Mouse (Mus musculus) forelimb bud, embryonic 11.5 days (tissue): ENCODE measurements around the gene Mum1.

ENCODE experiments used
- DNase-seq: peaks from one replicate; pipeline ENCODE4 v3.0.0-alpha.2; 2012; ENCODE audit warnings: low read depth, low spot score

Mum1 gene

DNA sequence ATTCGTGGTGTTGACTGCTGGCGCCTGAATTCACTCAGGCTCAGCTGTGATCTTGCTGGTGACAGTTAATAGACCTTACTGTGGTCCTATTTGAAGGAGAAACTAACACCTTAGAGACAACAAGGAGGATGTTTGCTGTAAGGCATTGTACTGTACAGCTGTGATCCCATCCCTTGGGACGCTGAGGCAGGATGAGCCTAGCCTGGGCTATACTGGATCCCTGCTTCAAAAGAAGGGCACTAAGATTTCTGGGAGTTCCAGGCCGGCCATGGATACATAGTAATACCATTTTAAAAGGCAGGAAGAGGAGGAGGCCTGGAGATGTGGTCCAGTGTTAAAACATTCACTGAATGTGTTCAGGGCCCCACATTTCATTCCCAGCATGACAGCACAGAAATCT is 24.3 kb downstream of the Mum1 start:
- no peak for DNase-seq

DNA sequence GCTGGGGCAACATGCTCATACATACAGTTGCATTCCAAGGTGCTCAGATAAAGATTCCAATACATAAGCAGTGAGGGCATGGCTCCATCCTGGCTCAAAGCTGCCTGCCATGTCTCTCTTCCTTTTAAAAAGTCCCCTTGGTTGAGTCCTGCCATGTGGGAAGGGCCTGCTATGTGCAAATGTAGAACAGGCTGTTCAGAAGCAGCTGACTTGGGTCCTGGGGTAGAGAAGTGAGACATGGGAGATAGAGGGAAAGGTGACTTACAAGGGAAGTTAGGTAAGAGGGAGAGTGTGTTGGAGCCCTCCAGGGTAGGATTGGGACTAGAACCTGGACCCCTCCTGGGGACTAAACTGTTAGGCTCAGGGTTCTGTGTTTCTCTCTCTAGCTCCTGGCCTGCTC is 25.8 kb downstream of the Mum1 start:
- DNase-seq = no peak

DNA sequence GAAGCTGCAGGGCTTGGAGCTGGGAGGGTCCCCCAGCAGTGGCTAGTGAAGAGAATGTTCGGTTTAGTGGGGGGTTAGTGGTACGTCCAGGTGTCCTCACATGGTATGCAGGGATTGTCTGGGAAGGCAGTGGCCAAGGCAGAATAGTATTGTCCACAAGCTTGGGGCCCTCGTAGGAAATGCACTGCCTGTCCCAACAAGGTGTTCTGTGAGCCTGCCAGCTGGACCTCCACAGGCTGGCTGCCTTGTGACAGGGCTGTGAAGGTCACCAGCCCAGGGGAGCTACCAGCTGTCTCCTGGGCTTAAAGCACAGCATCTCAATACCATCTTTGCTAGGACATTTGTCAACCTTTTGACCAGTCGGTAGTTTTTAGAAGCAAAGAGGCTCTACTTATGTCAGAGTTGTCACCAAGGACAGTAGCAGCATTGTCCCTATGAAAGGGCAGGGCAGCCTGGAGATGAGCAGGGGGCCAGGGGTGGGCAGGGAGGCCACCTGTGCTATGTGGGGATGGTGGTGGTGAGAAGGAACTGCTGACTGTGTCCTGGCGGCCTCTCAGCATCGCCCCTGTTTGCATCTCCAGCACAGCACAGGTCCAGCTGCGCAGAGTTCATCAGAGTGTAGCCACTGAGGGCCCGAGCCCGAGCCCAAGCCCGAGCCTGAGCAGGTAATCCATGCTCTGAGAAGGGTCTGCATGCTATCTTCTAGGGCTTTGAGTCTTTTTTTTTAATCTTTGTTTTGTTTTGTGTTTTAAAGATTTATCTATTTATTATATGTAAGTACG is 26.4 kb downstream of the Mum1 start:
- no peak for DNase-seq

DNA sequence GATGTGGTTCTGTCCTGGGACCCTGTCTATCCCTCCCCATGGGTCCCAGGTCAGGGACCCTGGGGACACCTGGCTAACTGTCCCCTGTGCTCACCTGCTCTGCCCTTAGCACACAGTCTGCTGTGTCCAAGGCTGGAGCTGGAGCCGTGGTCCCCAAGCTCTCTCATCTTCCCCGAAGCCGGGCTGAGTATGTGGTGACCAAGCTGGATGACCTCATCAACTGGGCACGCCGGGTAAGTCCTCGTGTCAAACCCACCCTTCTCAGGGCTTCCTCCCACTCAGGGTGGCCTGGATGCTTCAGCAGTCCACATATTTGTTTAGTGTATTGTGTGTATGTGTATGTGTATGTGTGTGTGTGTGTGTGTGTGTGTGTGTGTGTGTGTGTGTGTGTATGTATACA is 27.3 kb downstream of the Mum1 start:
- no peak for DNase-seq

DNA sequence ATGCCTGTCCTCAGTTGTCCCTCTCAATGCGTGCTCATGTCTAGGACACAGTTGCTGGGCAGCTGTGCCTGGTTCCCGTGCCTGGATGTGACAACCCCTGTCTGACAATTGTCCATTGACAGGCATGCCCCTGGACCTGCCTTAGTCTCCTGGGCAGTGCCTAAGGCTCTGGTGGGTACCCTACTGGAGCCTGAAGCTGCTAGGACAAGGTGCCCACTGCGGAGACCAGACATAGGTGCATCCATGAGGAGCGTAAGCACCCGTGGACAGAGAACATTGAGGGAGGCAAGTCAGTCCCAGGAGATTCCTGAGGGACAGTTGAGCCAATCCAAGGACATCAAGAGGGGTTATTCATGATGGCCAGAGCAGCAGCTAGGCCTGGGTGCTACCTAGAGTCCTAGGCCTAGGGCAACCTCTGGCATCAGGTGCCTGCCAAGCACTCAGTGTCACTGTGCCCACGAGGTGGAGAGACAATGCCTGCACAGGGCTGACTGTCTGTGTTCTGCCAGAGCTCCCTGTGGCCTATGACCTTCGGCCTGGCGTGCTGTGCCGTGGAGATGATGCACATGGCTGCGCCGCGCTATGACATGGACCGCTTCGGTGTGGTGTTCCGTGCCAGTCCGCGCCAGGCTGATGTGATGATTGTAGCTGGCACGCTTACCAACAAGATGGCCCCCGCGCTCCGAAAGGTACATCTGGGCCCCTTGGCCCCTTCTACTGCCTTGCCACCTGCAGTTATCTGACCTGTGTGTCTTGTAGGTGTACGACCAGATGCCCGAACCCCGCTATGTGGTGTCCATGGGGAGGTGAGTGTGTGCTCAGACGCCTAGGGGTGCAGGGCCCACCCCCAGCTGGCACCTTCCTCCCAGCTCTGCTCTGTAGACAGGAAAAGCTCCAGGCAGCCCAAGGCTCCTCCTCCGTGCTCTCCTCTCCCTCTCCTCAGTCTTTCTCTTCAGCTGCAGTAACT is 28.4 kb downstream of the Mum1 start:
- DNase-seq = no peak

DNA sequence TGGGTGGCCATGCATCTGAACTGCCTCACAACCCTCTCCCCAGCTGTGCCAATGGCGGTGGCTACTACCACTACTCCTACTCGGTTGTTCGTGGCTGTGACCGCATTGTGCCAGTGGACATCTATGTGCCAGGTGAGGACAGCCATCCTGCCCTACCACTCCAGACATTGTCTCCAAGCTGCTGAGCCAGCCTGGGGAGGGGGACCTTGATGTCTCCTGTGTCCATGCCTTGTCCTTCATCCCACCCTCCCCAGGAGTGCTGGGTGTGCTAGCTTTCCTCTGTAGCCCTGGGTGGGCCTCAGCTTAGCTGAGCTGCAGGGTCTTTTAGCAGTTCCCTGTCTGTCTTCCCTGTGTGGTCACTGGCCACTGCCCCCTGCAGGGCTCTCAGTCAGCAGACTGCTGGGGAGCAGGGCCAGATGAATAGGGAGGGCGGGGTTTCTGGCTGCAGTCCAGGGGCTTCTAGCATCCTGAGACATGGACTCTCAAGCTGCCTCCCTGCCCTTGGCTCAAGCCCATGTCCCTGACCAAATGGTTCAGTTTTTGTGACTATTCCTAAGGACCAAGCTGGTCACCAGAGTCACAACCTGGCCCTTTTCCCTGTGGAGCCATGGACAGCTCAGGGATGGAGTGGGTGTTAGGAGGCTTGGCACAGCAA is 29.8 kb downstream of the Mum1 start:
- no peak for DNase-seq

DNA sequence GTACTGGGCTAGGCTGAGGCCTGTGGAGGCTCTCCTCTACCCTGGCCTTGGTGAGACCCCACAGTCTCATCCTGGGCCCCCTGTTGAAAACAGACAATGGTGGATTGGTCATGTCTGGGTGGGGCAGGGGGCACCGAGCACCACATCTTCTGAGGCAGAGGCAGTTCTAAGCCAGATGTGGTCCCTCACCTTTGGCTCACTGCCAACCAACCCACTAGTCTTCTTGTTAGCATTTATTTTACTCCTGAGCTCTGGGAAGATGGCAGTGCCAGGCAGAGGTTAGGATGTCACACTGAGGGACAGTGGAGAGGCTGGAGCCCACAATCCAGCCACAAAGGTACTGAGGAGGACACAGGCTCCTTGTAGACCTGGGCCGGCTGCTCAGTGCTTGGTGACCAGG is 31.7 kb downstream of the Mum1 start:
- DNase-seq = no peak

DNA sequence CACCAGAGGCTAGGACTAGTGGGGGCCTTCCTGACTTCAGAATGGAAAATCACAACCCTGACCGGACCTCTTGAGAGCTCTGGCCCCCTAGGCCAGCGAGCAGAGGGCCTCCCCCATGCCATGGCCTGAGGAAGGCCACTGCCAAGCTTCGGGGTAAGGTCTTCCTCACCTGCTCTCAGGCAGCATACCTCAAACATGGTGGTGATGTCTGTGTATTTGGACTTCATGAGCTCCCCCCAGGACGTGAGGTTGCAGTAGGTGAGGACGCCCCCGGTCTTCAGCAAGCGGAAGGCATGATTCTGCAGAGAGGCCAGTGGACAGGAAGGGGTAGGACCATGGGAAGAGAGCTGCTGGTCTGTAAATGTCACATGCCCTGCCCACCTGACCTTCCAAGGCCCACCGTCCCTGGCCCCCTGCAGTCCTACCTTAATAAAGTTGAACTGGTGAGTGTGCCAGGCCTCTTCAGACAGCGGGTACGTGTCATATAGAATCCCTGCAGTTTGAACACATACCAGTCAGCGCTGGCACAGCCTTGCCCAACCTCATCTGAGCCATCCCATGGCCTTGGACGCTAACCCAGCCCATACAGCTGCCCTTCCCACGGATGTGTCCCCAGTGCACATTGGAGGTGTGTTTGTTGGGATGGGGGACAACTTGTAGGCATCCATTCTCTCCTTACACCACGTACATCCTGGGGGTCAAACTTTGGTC is 32.7 kb downstream of the Mum1 start:
- no peak for DNase-seq

DNA sequence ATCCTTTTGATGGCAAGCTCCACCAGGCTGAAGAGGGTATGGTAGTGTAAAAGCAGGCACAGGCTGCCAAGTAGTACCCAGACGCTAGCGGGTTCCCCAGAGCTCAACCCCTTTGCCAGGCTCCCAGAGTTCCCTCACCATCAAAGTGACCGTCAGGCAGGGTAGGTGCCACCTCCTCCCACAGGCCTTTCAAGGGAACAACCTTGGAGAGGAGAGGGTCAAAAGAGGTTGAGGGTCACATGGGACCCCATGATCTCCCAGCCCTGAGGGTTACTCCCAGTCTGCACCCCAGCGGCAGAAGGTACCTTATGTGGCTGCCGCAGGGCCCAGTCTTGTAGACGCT is 33.2 kb downstream of the Mum1 start:
- DNase-seq = no peak

DNA sequence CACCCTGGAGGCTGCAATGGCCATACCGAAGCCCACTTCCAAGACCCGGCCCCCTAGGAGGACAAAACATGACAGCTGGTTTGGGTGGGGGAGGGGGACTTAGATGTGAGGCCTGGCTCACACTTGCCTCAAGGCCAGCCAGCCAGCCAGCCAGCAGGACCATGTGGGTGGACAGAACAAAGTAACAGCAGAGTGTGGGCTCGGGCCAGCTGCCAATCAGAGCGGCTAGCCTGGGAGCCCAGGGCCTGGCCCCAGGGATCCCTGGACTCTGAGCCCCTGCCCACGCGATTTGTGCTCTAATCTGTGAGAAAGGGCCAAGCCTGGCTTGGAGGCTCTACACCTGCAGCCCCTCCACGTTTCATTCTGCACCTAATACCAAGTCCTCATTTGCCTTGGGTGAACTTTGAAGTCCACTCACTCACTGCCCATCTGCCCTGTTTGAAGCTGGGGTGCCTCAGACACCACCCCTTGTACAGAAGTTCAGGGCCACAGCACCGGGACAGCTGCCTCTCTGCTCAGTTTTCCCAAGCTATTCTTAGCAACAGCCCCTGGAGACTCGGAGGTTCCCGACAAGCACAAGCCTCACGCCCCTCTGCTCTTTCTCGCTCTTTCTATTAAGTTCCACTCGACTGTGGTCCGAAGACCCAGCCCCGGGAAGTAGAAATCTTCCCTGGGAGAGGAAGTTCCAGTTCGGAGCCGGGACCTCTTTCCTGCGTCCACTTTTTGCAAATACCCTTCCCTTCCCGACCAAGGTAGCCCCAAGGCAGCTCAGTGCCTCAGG is 33.8 kb downstream of the Mum1 start:
- peak; percentile 18 for DNase-seq

DNA sequence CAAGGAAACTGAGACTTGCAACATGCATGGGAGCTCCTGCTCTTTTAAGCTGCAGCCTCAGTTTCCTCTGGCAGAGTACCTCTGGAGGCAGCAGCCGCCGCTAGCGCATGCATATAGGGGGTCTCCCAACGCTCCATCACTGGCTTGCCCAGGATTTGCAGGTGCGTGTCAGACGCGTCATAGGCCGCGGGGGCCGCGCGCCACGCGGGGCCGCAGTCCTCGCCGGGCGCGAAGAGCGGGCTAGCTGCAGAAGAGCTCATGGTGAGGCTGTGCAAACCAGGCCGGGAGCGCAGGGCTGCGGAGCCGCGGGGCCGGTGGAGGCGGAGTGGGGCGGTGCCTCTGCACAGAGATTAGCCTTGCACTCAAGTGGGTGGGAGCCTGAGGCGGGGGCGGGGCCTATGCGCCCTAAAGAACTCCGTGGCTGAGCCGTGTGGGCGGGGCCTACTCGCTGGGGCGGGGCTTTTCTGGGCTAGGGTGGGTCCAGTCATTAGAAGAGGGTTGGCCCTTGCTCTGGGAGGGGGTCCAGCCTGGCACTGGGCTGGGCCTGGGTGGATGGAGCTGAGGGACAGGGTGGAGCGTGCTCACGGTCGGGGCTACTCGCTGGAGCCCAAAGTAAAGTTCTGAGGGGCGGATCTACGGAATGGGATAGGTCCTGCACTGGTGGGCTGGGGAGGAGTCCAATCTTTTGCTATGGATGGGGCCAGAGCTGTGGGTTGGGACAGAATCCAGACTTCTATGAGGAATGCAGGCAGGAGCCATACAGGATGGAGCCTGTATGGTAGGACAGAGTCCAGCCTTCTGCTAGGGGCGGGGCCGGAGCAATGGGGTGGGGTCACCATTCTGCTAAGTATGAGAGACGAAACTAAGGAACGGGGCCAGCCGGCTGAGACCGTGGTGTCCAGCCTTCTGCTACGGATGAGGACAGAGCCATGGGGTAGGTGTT is 34.7 kb downstream of the Mum1 start, which contains the start of the genes Gamt and Dazap1:
Gamt (minus strand) TSS at position 371 of the 943 bp plus-strand sequence.
Dazap1 (plus strand) TSS at position 845 of the 943 bp plus-strand sequence.
- peak; percentile 94 for DNase-seq

DNA sequence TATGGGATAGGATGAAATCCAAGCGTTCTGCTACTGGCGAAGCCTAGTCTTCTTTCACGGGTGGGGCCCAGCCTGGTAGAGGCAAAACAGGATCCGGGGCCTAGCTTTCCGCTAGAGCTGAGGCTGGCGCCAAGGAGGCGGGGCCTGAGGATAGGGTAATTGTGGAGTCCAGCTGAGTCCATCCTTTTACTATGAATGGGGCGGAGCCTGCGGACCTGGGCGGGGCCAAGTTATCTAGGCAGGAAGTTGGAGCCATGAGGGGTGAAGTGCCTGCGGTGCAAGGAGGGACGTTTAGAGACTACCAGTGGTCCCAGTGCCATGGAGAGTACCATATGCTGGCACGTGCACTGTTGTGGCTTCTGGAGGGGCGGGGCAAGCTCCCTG is 35.3 kb downstream of the Mum1 start:
- DNase-seq = peak; percentile 88

DNA sequence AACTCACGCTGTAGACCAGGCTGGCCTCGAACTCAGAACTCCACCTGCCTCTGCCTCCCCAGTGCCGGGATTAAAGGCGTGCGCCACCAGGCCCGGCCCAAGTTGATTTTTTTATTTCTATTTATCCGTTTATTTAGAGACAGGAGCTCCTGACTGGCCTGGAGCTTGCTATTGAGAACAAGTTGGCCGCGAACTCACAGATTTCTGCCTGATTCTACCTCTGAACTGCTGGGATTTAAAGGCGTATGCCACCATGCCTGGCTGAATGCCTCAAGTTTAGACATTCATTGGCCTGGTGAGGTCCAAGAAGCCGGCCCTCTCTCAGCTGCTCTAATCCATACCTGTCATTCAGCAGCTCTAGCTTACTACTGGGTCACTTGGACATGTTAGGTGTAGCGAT is 35.9 kb downstream of the Mum1 start:
- no peak for DNase-seq

DNA sequence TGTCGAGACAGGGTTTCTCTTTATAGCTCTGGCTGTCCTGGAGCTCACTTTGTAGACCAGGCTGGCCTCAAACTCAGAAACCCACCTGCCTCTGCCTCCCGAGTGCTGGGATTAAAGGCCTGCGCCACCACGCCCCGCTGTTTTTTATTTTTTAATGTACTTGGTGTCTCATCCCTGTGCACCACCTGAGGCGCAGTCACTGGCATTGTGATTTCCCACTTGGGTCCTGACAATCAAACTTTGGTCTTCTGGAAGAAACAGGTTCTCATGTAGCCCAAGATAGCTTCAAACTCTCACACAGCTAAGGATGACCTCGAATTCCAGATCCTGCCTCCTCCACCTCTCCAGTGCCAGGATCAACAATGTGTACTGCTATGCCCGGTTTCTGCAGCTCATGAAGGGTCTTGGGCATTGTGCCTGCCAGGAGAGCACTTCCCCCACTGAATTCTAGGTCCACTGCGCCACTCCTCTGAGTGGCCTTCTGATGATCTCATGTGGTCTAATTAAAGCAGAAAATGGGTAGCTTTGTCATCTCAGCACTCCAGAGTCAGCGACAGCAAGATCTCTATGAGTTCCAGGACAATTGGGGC is 36.6 kb downstream of the Mum1 start:
- no peak for DNase-seq

DNA sequence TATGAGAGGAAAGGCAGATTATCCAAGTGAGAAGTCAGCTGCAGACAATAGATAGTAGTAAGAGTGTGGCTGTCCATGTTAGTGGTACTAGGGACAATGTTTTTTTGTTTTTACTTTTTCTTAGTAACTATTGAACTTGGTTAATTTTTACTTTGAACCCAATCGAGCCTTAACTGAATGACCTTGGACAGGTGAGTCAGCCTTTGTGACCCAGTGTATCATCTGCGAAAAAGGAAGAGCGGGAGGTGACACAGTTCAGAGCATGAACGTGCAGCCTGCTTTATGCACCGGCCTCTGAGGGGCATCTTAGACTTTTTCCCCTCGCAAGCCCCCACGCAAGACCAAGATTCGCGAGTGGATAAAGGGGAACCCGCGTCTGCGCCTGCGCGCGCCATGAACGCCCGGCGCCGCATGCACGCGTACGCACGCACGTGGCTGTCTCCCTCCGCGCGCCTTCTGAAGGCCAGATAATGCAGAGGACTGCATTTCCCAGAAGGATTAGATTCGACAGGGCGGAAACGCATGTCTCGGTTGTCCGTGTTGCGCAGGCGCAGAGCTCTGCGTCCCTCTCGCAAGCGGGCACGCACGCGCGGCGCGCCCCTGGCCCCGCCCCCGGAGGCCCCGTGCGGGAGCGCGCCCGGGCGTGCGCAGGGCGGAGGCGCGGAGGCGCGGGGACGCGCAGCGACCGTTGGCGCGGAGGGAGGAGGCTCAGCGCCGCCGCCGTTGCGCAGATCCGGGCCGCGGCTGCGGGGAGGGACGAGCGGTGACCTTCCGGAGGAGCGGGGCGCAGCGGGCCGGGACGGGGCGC is 38.3 kb downstream of the Mum1 start:
- peak; percentile 100 for DNase-seq

DNA sequence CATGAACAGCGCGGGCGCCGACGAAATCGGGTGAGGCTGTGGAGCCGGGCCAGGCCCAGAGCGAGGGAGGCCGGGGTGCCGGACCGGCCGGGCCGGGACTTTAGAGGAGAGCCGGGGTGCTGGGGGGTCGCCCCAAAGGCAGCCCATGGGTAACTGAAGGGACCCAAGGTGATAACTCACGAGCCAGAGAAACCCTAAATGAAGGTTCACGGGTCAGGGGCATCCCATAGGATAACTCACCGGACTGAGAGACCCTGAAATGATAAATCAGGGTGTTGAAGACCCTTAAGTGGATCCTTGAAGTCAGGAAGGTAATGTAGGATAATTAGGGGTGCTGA is 38.9 kb downstream of the Mum1 start:
- no peak for DNase-seq

DNA sequence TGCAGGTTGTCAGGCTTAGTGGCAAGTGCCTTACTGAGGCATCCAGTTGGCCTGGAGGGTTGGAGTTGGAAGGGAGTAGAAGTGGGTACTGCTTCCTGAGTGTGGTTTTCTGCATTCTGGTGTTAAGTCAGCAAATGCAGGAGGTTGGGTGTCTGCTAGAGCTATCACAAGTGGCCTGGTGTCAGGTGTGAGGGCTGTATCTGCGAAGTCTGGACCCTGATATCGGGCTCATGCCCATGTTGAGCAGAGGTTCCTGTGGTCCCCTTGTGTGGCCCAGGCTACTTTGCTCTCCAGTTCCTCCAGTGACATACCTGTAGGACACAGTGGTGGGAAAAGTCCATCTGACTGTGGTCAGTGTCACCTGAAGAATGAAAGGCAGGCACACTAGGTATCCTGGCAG is 43.9 kb downstream of the Mum1 start:
- DNase-seq = no peak

DNA sequence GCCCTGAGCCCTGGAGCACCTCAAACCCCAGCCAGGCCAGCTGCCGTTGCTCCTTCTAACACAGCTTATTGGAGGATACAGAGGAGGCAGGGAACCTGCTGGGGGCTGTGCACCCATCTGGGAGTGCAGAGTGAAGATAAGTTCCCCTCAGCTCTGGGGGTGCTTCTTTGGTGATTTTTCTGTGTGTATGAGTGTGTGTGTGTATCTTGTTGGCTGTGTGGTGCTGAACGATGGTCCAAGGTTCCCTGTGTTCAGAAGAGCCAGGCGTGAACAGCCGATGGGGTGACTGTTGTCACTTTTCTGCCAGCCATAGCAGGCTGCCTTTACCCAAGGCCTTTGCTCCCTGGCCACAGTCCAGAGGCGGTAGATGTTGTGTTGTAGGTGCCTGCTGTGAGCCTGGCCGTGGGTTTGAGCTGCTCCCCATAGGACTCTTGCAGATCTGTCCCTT is 44.5 kb downstream of the Mum1 start:
- DNase-seq = no peak
